Mouse (Mus musculus) small intestine, adult 2 months (tissue): ENCODE data around the gene Alk. TPM values are rescaled to one million over a fixed set of nuclear protein-coding genes. Genes with fewer than 3 reads are reported as not detected.

ENCODE experiments used
- H3K27ac ChIP-seq: fragments of 200-500 bp; 2 replicates; pipeline ENCODE4 v1.5.1; 2012; ENCODE audit warnings: low read depth, low read length, control low read depth, inconsistent platforms; ENCODE audit not compliant: insufficient read depth
- H3K27me3 ChIP-seq: fragments of 200-500 bp; 2 replicates; pipeline ENCODE4 v1.6.1; 2012; ENCODE audit warnings: mild to moderate bottlenecking, moderate library complexity, low read length, inconsistent platforms; ENCODE audit not compliant: control insufficient read depth, insufficient read depth
- H3K36me3 ChIP-seq: fragments of 200-500 bp; 2 replicates; pipeline ENCODE4 v1.6.1; 2012; ENCODE audit warnings: mild to moderate bottlenecking, low read length, control low read depth, inconsistent platforms; ENCODE audit not compliant: control insufficient read depth, insufficient read depth
- H3K4me1 ChIP-seq: fragments of 200-500 bp; 2 replicates; pipeline ENCODE4 v1.6.1; 2012; ENCODE audit warnings: low read length, inconsistent platforms, mixed read lengths; ENCODE audit not compliant: control insufficient read depth, insufficient read depth, insufficient read length
- H3K4me3 ChIP-seq: fragments of 200-500 bp; 2 replicates; pipeline ENCODE4 v1.5.1; 2012; ENCODE audit warnings: low read depth, mild to moderate bottlenecking, control low read depth, inconsistent platforms, low read length, moderate library complexity
- CTCF ChIP-seq: fragments of 200-500 bp; IDR thresholded peaks from 2 replicates; pipeline ENCODE4 v1.5.1; 2012; ENCODE audit warnings: low read depth, mild to moderate bottlenecking, control low read depth, inconsistent platforms, low read length, moderate library complexity, mixed read lengths; ENCODE audit not compliant: insufficient replicate concordance, insufficient read length; ENCODE audit errors: extremely low read depth
- POLR2A ChIP-seq: fragments of 200-500 bp; IDR thresholded peaks from 2 replicates; pipeline ENCODE4 v1.6.1; 2012; ENCODE audit warnings: low read depth, mild to moderate bottlenecking, control low read depth, inconsistent platforms, low read length, moderate library complexity
- WGBS: fragments of 180-500 bp; shearing (Covaris S2); methylation state at CpG from one replicate; pipeline ENCODE4 v1.1.7; 2018; 5-methylcytosine and 5-hydroxymethylcytosine counted together
- polyA plus RNA-seq: library from polyadenylated mRNA; depleted of rRNA; stranded (reverse); fragments of >200 nt; gene quantifications from 2 replicates; pipeline ENCODE4 v1.2.3, GENCODE M21; 2012

Alk gene
- polyA plus RNA-seq, 1 experiment, result 0.09 TPM

GRCm38 (mm10) chr17:72182414-72182813, 422.0 kb downstream of the Alk start:
- Histone ChIP-seq H3K27ac (no peak overlapping the region), H3K36me3 (no peaks in the 10 kb centered on the region), H3K4me3 (no peak overlapping the region), H3K4me1 (no peaks in the 10 kb centered on the region), H3K27me3 (no peaks in the 10 kb centered on the region)
- no peak for TF ChIP-seq CTCF
- no peak for TF ChIP-seq POLR2A
- 30% methylated on average over 2 of the region's 2 CpGs for WGBS

- Histone ChIP-seq H3K36me3 (no peaks in the 10 kb centered on the region), H3K4me1 (no peaks in the 10 kb centered on the region), H3K27ac (no peak overlapping the region), H3K27me3 (no peaks in the 10 kb centered on the region), H3K4me3 (no peak overlapping the region)
- TF ChIP-seq CTCF, result no peak
- TF ChIP-seq POLR2A, result no peak
- WGBS, result 93% methylated on average over 9 of the region's 9 CpGs
These were observed 424.2 kb downstream of the Alk start for GRCm38 (mm10) chr17:72180200-72180599.

- no peak for TF ChIP-seq POLR2A
- H3K4me1 ChIP-seq, result no peaks in the 10 kb centered on the region
- H3K4me3 ChIP-seq, result no peak overlapping the region
- H3K36me3 ChIP-seq, result no peaks in the 10 kb centered on the region
- no peak overlapping the region for H3K27ac ChIP-seq
- WGBS, result 83% methylated on average over 14 of the region's 14 CpGs
- no peaks in the 10 kb centered on the region for H3K27me3 ChIP-seq
These were observed 424.7 kb downstream of the Alk start for GRCm38 (mm10) chr17:72179722-72180140.

- WGBS, result 57% methylated on average over 3 of the region's 3 CpGs
- no peaks in the 10 kb centered on the region for H3K27me3 ChIP-seq
- TF ChIP-seq POLR2A, result no peak
- TF ChIP-seq CTCF, result no peak
- H3K27ac ChIP-seq, result no peak overlapping the region
- H3K36me3 ChIP-seq, result no peaks in the 10 kb centered on the region
- H3K4me3 ChIP-seq, result no peak overlapping the region
- no peaks in the 10 kb centered on the region for H3K4me1 ChIP-seq
These were observed 430.6 kb downstream of the Alk start for GRCm38 (mm10) chr17:72173778-72174177.

- Histone ChIP-seq H3K27me3 (no peaks in the 10 kb centered on the region), H3K36me3 (no peaks in the 10 kb centered on the region), H3K27ac (no peak overlapping the region), H3K4me3 (no peak overlapping the region), H3K4me1 (no peaks in the 10 kb centered on the region)
- WGBS, result 75% methylated on average over 5 of the region's 5 CpGs
- no peak for TF ChIP-seq POLR2A
- no peak for TF ChIP-seq CTCF
These were observed 436.3 kb downstream of the Alk start for GRCm38 (mm10) chr17:72168152-72168551.

- H3K27ac ChIP-seq, result no peak overlapping the region
- H3K4me3 ChIP-seq, result no peak overlapping the region
- no peaks in the 10 kb centered on the region for H3K4me1 ChIP-seq
- no peaks in the 10 kb centered on the region for H3K36me3 ChIP-seq
- no peaks in the 10 kb centered on the region for H3K27me3 ChIP-seq
- TF ChIP-seq POLR2A (no peak), CTCF (no peak)
- WGBS, result 45% methylated on average over 5 of the region's 5 CpGs
These were observed 445.5 kb downstream of the Alk start for GRCm38 (mm10) chr17:72158857-72159385.

GRCm38 (mm10) chr17:72157830-72158629, 446.4 kb downstream of the Alk start:
- H3K4me1 ChIP-seq, result no peaks in the 10 kb centered on the region
- TF ChIP-seq CTCF (no peak), POLR2A (no peak)
- no peaks in the 10 kb centered on the region for H3K27me3 ChIP-seq
- H3K27ac ChIP-seq, result no peak overlapping the region
- no peak overlapping the region for H3K4me3 ChIP-seq
- WGBS, result 66% methylated on average over 10 of the region's 10 CpGs
- H3K36me3 ChIP-seq, result no peaks in the 10 kb centered on the region
